Mouse (Mus musculus) lung, embryonic 15.5 days (tissue): ENCODE measurements at regions not wholly inside any gene's neighbourhood (a gene's known extent, or its start where the extent isn't known, plus 50 kb on each side); places are given as distances from the start of the nearest gene placed in this dataset.
A peak's percentile ranks its signal among the peaks of the same experiment; 100 is the strongest.

ENCODE experiments used
- ATAC-seq: fragments of 200-750 bp; cut with Nextera tagmentation; 2 replicates; pipeline ENCODE4 v1.8.0; 2017; ENCODE audit warnings: moderate number of reproducible peaks, borderline replicate concordance; ENCODE audit not compliant: low FRiP score, low TSS enrichment; ENCODE audit errors: extremely low read depth
- H3K27ac ChIP-seq: fragments of 300-500 bp; sonication (generic); 2 replicates; pipeline ENCODE4 v1.5.1; 2015; ENCODE audit warnings: moderate library complexity, mild to moderate bottlenecking, inconsistent platforms
- H3K27me3 ChIP-seq: fragments of 300-500 bp; sonication (generic); 2 replicates; pipeline ENCODE4 v1.6.1; 2015; ENCODE audit warnings: inconsistent platforms
- H3K36me3 ChIP-seq: fragments of 300-500 bp; sonication (generic); 2 replicates; pipeline ENCODE4 v1.6.1; 2015; ENCODE audit warnings: inconsistent platforms
- H3K4me1 ChIP-seq: fragments of 300-500 bp; sonication (generic); 2 replicates; pipeline ENCODE4 v1.6.1; 2015; ENCODE audit warnings: inconsistent platforms
- H3K4me2 ChIP-seq: fragments of 300-500 bp; sonication (generic); 2 replicates; pipeline ENCODE4 v1.6.1; 2015; ENCODE audit warnings: inconsistent platforms, mild to moderate bottlenecking, moderate library complexity
- H3K4me3 ChIP-seq: fragments of 300-500 bp; sonication (generic); 2 replicates; pipeline ENCODE4 v1.5.1; 2015; ENCODE audit warnings: mild to moderate bottlenecking, inconsistent platforms
- H3K9ac ChIP-seq: fragments of 300-500 bp; sonication (generic); 2 replicates; pipeline ENCODE4 v1.6.1; 2015; ENCODE audit warnings: inconsistent platforms
- H3K9me3 ChIP-seq: fragments of 300-500 bp; sonication (generic); 2 replicates; pipeline ENCODE4 v1.6.1; 2016; ENCODE audit warnings: inconsistent platforms
- WGBS: fragments of 180-500 bp; shearing (Covaris S2); methylation state at CpG from one replicate; pipeline ENCODE4 v1.1.7; 2015; 5-methylcytosine and 5-hydroxymethylcytosine counted together

GRCm38 (mm10) chr4:64897935-64898334 is 226.0 kb upstream of the Pappa start:
- no peak overlapping the region for H3K4me3 ChIP-seq
- no peaks in the 10 kb centered on the region for H3K9me3 ChIP-seq
- no peaks in the 10 kb centered on the region for H3K36me3 ChIP-seq
- no peak overlapping the region for H3K9ac ChIP-seq
- no peak overlapping the region for H3K27ac ChIP-seq
- ATAC-seq, result no peak
- WGBS, result 82% methylated on average over 3 of the region's 3 CpGs
- no peak overlapping the region for H3K4me2 ChIP-seq
- no peaks in the 10 kb centered on the region for H3K27me3 ChIP-seq
- no peaks in the 10 kb centered on the region for H3K4me1 ChIP-seq

- Histone ChIP-seq H3K27ac (peak overlapping the region; percentile 32; the same call in 1 of the 2 replicates), H3K4me1 (no peaks in the 10 kb centered on the region), H3K27me3 (no peaks in the 10 kb centered on the region), H3K4me3 (no peak overlapping the region), H3K36me3 (no peaks in the 10 kb centered on the region), H3K9ac (no peak overlapping the region), H3K4me2 (no peak overlapping the region), H3K9me3 (no peaks in the 10 kb centered on the region)
- peak; percentile 94 for ATAC-seq
- WGBS, result 35% methylated on average over 5 of the region's 5 CpGs
Observed at GRCm38 (mm10) chr4:64901091-64901845, 222.7 kb upstream of the Pappa start.

DNA sequence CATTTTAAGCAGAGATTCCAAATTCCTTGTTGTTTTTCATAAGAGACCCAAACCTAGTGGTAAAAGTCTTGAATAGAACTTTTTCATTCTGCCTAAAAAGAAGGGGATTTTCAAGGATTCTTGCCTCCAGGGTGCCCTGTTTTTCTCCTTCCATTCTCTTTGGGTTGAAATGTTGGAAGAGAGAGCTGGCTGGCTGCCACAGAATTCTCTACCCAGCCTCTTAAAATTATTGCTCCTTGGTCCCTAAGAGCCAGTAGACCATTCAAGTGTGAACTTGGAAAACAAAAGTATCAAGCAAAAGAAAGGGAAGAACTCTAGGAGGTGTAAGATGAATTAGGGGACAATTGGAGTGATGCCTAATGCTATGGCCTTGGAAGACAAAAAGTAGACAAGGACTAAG is 200.2 kb upstream of the Pappa start:
- no peak for ATAC-seq
- no peak overlapping the region for H3K9ac ChIP-seq
- no peak overlapping the region for H3K4me3 ChIP-seq
- no peak overlapping the region for H3K4me2 ChIP-seq
- H3K27ac ChIP-seq, result no peak overlapping the region
- no peaks in the 10 kb centered on the region for H3K9me3 ChIP-seq
- H3K36me3 ChIP-seq, result no peaks in the 10 kb centered on the region
- no peaks in the 10 kb centered on the region for H3K4me1 ChIP-seq
- H3K27me3 ChIP-seq, result no peaks in the 10 kb centered on the region

- Histone ChIP-seq H3K36me3 (no peaks in the 10 kb centered on the region), H3K9ac (no peak overlapping the region), H3K9me3 (no peaks in the 10 kb centered on the region), H3K4me1 (no peaks in the 10 kb centered on the region), H3K4me3 (no peak overlapping the region), H3K4me2 (no peak overlapping the region), H3K27me3 (no peaks in the 10 kb centered on the region), H3K27ac (no peak overlapping the region)
- 73% methylated on average over 2 of the region's 2 CpGs for WGBS
- no peak for ATAC-seq
Observed at GRCm38 (mm10) chr4:64928553-64928952, 195.4 kb upstream of the Pappa start.

DNA sequence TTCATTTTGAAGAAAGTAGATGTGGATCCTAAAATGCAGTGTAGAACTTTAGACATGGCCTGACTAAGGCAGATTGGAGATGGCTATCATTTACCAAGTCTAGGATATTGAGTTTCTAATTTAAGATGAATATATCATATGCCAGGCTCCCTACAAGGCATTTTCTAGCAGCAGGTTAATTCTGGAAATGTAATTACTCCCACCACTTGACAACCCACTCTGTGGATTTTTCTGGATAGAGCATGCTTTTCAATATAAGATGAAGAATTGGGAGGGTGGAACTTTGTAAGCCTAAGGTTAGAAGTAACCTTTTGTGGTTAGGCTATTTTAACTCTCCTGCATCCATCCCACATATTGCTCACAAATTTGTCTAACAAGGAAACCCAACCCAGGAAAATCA is 178.4 kb upstream of the Pappa start:
- no peak overlapping the region for H3K9ac ChIP-seq

DNA sequence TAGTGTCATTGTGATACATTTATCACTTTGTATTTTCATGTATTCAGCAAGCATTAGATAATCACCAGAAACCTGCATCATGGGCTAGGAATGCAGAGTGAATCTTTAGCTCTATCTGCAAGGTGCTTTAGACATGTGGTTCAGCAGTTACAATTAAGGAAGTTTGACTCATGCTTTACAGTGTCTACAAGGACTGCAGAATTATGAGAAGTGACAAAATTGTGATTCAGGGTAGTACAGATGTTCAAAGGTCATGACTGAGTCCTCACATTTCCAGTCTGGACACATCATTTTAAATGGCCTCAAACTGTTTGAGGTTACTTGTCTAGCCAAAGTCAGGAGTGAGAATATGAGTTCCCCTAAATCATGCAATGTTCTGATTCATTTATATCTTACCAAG is 171.3 kb upstream of the Pappa start:
- no peaks in the 10 kb centered on the region for H3K4me1 ChIP-seq
- no peak overlapping the region for H3K27ac ChIP-seq
- H3K9me3 ChIP-seq, result no peaks in the 10 kb centered on the region
- H3K4me2 ChIP-seq, result no peak overlapping the region
- no peak for ATAC-seq
- H3K27me3 ChIP-seq, result no peaks in the 10 kb centered on the region
- H3K9ac ChIP-seq, result no peak overlapping the region
- H3K4me3 ChIP-seq, result no peak overlapping the region
- H3K36me3 ChIP-seq, result no peaks in the 10 kb centered on the region

More for the DNA sequence above, 178.4 kb upstream of the Pappa start:
- ATAC-seq, result no peak
- Histone ChIP-seq H3K27me3 (no peaks in the 10 kb centered on the region), H3K36me3 (no peaks in the 10 kb centered on the region), H3K9me3 (no peaks in the 10 kb centered on the region), H3K4me3 (no peak overlapping the region), H3K4me1 (no peaks in the 10 kb centered on the region), H3K4me2 (no peak overlapping the region), H3K27ac (no peak overlapping the region)

DNA sequence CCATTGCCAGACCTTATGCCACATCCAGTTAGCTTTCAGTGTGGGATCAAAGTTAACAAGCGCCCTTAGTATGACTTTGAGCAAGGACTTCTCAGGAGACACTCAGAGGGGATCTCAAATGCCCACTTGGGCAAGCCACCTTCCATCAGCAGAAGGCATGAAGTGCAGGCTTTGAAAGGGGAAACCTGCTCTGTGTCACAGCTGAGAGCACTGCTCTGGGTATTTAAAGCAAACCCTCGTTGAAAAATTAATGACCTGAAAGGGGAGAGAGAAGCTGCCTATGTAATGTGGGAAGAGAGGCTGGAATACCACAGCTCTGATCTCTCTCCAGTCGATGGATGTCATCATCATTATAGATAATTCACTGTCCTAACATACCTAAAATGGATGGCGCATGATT is 165.1 kb upstream of the Pappa start:
- H3K9ac ChIP-seq, result no peak overlapping the region
- H3K27me3 ChIP-seq, result no peaks in the 10 kb centered on the region
- whole genome bisulfite sequencing, result 65% methylated on average over 4 of the region's 4 CpGs
- H3K4me3 ChIP-seq, result no peak overlapping the region
- no peak overlapping the region for H3K4me2 ChIP-seq
- H3K9me3 ChIP-seq, result no peaks in the 10 kb centered on the region
- no peak for ATAC-seq
- no peaks in the 10 kb centered on the region for H3K36me3 ChIP-seq
- peaks cover 3% of the 10 kb centered on the region for H3K4me1 ChIP-seq
- no peak overlapping the region for H3K27ac ChIP-seq

- H3K27ac ChIP-seq, result no peak overlapping the region
- no peaks in the 10 kb centered on the region for H3K36me3 ChIP-seq
- no peak overlapping the region for H3K9ac ChIP-seq
- H3K4me3 ChIP-seq, result no peak overlapping the region
- no peaks in the 10 kb centered on the region for H3K9me3 ChIP-seq
- WGBS, result 17% methylated on average over 4 of the region's 4 CpGs
- H3K4me1 ChIP-seq, result peaks cover 3% of the 10 kb centered on the region
- H3K27me3 ChIP-seq, result no peaks in the 10 kb centered on the region
- H3K4me2 ChIP-seq, result no peak overlapping the region
- peak; percentile 65; the same call in 1 of the 2 replicates for ATAC-seq
Observed at GRCm38 (mm10) chr4:64961796-64962195, 162.2 kb upstream of the Pappa start.
